Mouse (Mus musculus) MEL (cell line): ENCODE measurements around the gene A730049H05Rik. TPM values are rescaled to one million over a fixed set of nuclear protein-coding genes. Genes with fewer than 3 reads are reported as not detected.

ENCODE experiments used
- DNase-seq: peaks from one replicate; pipeline ENCODE4 v3.0.0; 2011; ENCODE audit warnings: low read depth, low spot score
- H3K27ac ChIP-seq: 2 replicates; pipeline ENCODE4 v1.5.1; 2012; ENCODE audit warnings: low read depth, mild to moderate bottlenecking, control low read depth, low read length, moderate library complexity; ENCODE audit not compliant: control insufficient read depth
- H3K27me3 ChIP-seq, 2 experiments: fragments of 150-350 bp in 1 of 2; sonication (generic) in 1 of 2; 2 replicates each; pipeline ENCODE4 v1.6.1; 2012; ENCODE audit warnings: low read length in 2 of 2, mild to moderate bottlenecking in 2 of 2, improper control_type of control experiment in 1 of 2, moderate library complexity in 1 of 2; ENCODE audit not compliant: insufficient read depth in 2 of 2, control insufficient read depth in 1 of 2
- H3K36me3 ChIP-seq, 2 experiments: 2 replicates each; pipeline ENCODE4 v1.6.1; 2012 to 2014; ENCODE audit warnings: low read length in 2 of 2, improper control_type of control experiment in 1 of 2, inconsistent platforms in 1 of 2, mild to moderate bottlenecking in 1 of 2; ENCODE audit not compliant: insufficient read depth in 2 of 2, control insufficient read depth in 1 of 2
- H3K4me1 ChIP-seq, 2 experiments: fragments of 150-350 bp in 1 of 2; sonication (generic) in 1 of 2; 2 replicates each; pipeline ENCODE4 v1.6.1; 2012; ENCODE audit warnings: low read length in 2 of 2, improper control_type of control experiment in 1 of 2, mild to moderate bottlenecking in 1 of 2; ENCODE audit not compliant: insufficient read depth in 2 of 2, control insufficient read depth in 1 of 2
- H3K4me3 ChIP-seq, 2 experiments: fragments of 150-350 bp in 1 of 2; sonication (generic) in 1 of 2; 2 replicates each; pipeline ENCODE4 v1.5.1; 2012; ENCODE audit warnings: low read depth in 2 of 2, low read length in 2 of 2, mild to moderate bottlenecking in 2 of 2, moderate library complexity in 2 of 2, control low read depth in 1 of 2, improper control_type of control experiment in 1 of 2; ENCODE audit not compliant: control insufficient read depth in 1 of 2, insufficient read depth in 1 of 2
- H3K79me2 ChIP-seq: 2 replicates; pipeline ENCODE4 v1.6.1; 2012; ENCODE audit warnings: mild to moderate bottlenecking, low read length, moderate library complexity; ENCODE audit not compliant: control insufficient read depth, poor library complexity, insufficient read depth
- H3K9ac ChIP-seq: 2 replicates; pipeline ENCODE4 v1.6.1; 2012; ENCODE audit warnings: low read depth, mild to moderate bottlenecking, control low read depth, low read length, moderate library complexity; ENCODE audit not compliant: control insufficient read depth, poor library complexity, severe bottlenecking
- H3K9me3 ChIP-seq: fragments of 150-350 bp; sonication (generic); replicated peaks from 2 replicates; pipeline ENCODE4 v1.6.1; 2012; ENCODE audit warnings: mild to moderate bottlenecking, low read length, improper control_type of control experiment, moderate library complexity; ENCODE audit not compliant: insufficient read depth
- BHLHE40 ChIP-seq: IDR thresholded peaks from 2 replicates; pipeline ENCODE4 v1.6.1; 2012; ENCODE audit warnings: low read depth, mild to moderate bottlenecking, inconsistent platforms, low read length, improper control_type of control experiment, borderline replicate concordance
- CHD1 ChIP-seq: IDR thresholded peaks from 2 replicates; pipeline ENCODE4 v1.6.1; 2012; ENCODE audit warnings: low read depth, mild to moderate bottlenecking, inconsistent platforms, low read length, improper control_type of control experiment
- CHD2 ChIP-seq: IDR thresholded peaks from 2 replicates; pipeline ENCODE4 v1.6.1; 2011; ENCODE audit warnings: low read length, improper control_type of control experiment
- EP300 ChIP-seq, 2 experiments: IDR thresholded peaks; 2 replicates each; pipeline ENCODE4 v1.6.1; 2011; ENCODE audit warnings: improper control_type of control experiment in 2 of 2, low read length in 2 of 2, low read depth in 1 of 2, mild to moderate bottlenecking in 1 of 2
- GABPA ChIP-seq: IDR thresholded peaks from 2 replicates; pipeline ENCODE4 v1.6.1; 2012; ENCODE audit warnings: low read depth, mild to moderate bottlenecking, inconsistent platforms, low read length, improper control_type of control experiment, moderate library complexity
- GATA1 ChIP-seq: IDR thresholded peaks from 2 replicates; pipeline ENCODE4 v1.6.1; 2011; ENCODE audit warnings: low read depth, low read length, improper control_type of control experiment
- KAT2A ChIP-seq: conservative IDR thresholded peaks from 2 replicates; pipeline ENCODE4 v1.6.1; 2012; ENCODE audit warnings: low read depth, low read length, improper control_type of control experiment, inconsistent platforms
- MAX ChIP-seq: IDR thresholded peaks from 2 replicates; pipeline ENCODE4 v1.6.1; 2011; ENCODE audit warnings: low read length, improper control_type of control experiment
- MAZ ChIP-seq: IDR thresholded peaks from 2 replicates; pipeline ENCODE4 v1.6.1; 2012; ENCODE audit warnings: low read depth, mild to moderate bottlenecking, inconsistent platforms, low read length, improper control_type of control experiment
- MEF2A ChIP-seq: IDR thresholded peaks from 2 replicates; pipeline ENCODE4 v1.6.1; 2014; ENCODE audit warnings: low read depth, mild to moderate bottlenecking, inconsistent platforms, low read length, improper control_type of control experiment; ENCODE audit not compliant: poor library complexity, insufficient replicate concordance, severe bottlenecking; ENCODE audit errors: extremely low read depth
- MYB ChIP-seq: IDR thresholded peaks from 2 replicates; pipeline ENCODE4 v1.6.1; 2011; ENCODE audit warnings: mild to moderate bottlenecking, low read depth, low read length, improper control_type of control experiment
- NRF1 ChIP-seq: IDR thresholded peaks from 2 replicates; pipeline ENCODE4 v1.6.1; 2014; ENCODE audit warnings: low read depth, mild to moderate bottlenecking, inconsistent platforms, low read length, improper control_type of control experiment, moderate library complexity; ENCODE audit not compliant: poor library complexity, insufficient read depth, severe bottlenecking
- POLR2AphosphoS2 ChIP-seq: IDR thresholded peaks from 2 replicates; pipeline ENCODE4 v1.6.1; 2011; ENCODE audit warnings: low read length, improper control_type of control experiment
- POLR2AphosphoS5 ChIP-seq: IDR thresholded peaks from 2 replicates; pipeline ENCODE4 v1.6.1; 2012; ENCODE audit warnings: low read depth, borderline replicate concordance, mild to moderate bottlenecking, inconsistent platforms, low read length, moderate library complexity, mixed read lengths
- RAD21 ChIP-seq: IDR thresholded peaks from 2 replicates; pipeline ENCODE4 v1.6.1; 2011; ENCODE audit warnings: mild to moderate bottlenecking, low read depth, low read length, improper control_type of control experiment
- RCOR1 ChIP-seq: IDR thresholded peaks from 2 replicates; pipeline ENCODE4 v1.6.1; 2012; ENCODE audit warnings: low read depth, mild to moderate bottlenecking, inconsistent platforms, low read length, improper control_type of control experiment
- SIN3A ChIP-seq: IDR thresholded peaks from 2 replicates; pipeline ENCODE4 v1.6.1; 2012; ENCODE audit warnings: low read length, improper control_type of control experiment, inconsistent platforms
- TAL1 ChIP-seq: IDR thresholded peaks from 2 replicates; pipeline ENCODE4 v1.6.1; 2012; ENCODE audit warnings: mild to moderate bottlenecking, inconsistent platforms, low read length, moderate library complexity, mixed read lengths
- UBTF ChIP-seq: IDR thresholded peaks from 2 replicates; pipeline ENCODE4 v1.6.1; 2012; ENCODE audit warnings: low read depth, mild to moderate bottlenecking, inconsistent platforms, low read length, improper control_type of control experiment, moderate library complexity, borderline replicate concordance; ENCODE audit not compliant: insufficient read depth
- ZC3H11A ChIP-seq: IDR thresholded peaks from 2 replicates; pipeline ENCODE4 v1.6.1; 2012; ENCODE audit warnings: low read depth, mild to moderate bottlenecking, inconsistent platforms, low read length, improper control_type of control experiment
- ZNF384 ChIP-seq: IDR thresholded peaks from 2 replicates; pipeline ENCODE4 v1.6.1; 2012; ENCODE audit warnings: low read depth, mild to moderate bottlenecking, inconsistent platforms, low read length, improper control_type of control experiment
- polyA plus RNA-seq, 2 experiments: library from polyadenylated mRNA; stranded (reverse) in 1 of 2; unstranded in 1 of 2; fragments of >175 nt in 1 of 2; fragments of >200 nt in 1 of 2; gene quantifications; 2 replicates each; pipeline versions ENCODE4 v1.2.1 to v1.2.4; 2012; ENCODE audit warnings: low replicate concordance in 2 of 2, low read depth in 1 of 2; ENCODE audit not compliant: insufficient read length in 2 of 2, insufficient read depth in 1 of 2, missing spikeins in 1 of 2
- total RNA-seq: library from RNA; depleted of rRNA; stranded (reverse); fragments of 300-350 nt; gene quantifications from 2 replicates; pipeline ENCODE4 v1.2.3, GENCODE M21; 2012

The A730049H05Rik gene
- total and polyA plus RNA-seq, 3 experiments = not detected

GRCm38 (mm10) chr6:92877236-92877635 is 61.0 kb downstream of the A730049H05Rik start:
- no peaks in the 10 kb centered on the region for H3K27me3 ChIP-seq
- H3K27ac ChIP-seq = no peak overlapping the region
- no peaks in the 10 kb centered on the region for H3K9me3 ChIP-seq
- H3K4me1 ChIP-seq = no peaks in the 10 kb centered on the region
- no peaks in the 10 kb centered on the region for H3K36me3 ChIP-seq
- TF ChIP-seq MAX (no peak), CHD1 (no peak), KAT2A (no peak), MAZ (no peak), SIN3A (no peak)
- TF ChIP-seq, all 39 proteins: peak for 0
- Histone ChIP-seq H3K79me2 (no peaks in the 10 kb centered on the region), H3K9ac (no peak overlapping the region), H3K4me3 (no peak overlapping the region)
- no peak for DNase-seq

DNA sequence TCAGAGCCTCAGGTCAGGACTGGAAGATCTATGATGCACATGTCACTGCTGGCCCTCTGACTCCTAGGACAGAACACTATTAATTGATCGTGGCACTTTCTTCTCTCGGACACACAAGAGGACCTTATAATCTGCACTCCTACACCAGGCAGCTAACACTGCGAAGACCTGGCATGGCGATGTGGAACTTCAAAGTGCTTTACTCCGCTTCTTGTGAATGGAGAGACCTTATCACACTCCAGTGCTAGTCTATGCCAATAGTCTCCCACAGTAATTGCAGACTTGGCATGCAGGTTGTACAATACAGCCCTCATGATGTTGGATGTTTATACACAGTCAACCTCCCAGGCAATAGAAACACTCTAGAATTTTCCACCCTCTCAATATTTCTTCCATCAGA is 62.5 kb downstream of the A730049H05Rik start:
- Histone ChIP-seq H3K27me3 (no peaks in the 10 kb centered on the region), H3K4me3 (no peak overlapping the region), H3K27ac (no peak overlapping the region), H3K4me1 (no peaks in the 10 kb centered on the region), H3K36me3 (no peaks in the 10 kb centered on the region), H3K79me2 (no peaks in the 10 kb centered on the region), H3K9ac (no peak overlapping the region), H3K9me3 (no peaks in the 10 kb centered on the region)
- TF ChIP-seq ZC3H11A (no peak), MYB (no peak), EP300 (IDR thresholded peaks at IDR 0.05; ENCODE audit: low read depth in 1 of 2, low read length in 2 of 2) (no peak)
- DNase-seq = no peak

DNA sequence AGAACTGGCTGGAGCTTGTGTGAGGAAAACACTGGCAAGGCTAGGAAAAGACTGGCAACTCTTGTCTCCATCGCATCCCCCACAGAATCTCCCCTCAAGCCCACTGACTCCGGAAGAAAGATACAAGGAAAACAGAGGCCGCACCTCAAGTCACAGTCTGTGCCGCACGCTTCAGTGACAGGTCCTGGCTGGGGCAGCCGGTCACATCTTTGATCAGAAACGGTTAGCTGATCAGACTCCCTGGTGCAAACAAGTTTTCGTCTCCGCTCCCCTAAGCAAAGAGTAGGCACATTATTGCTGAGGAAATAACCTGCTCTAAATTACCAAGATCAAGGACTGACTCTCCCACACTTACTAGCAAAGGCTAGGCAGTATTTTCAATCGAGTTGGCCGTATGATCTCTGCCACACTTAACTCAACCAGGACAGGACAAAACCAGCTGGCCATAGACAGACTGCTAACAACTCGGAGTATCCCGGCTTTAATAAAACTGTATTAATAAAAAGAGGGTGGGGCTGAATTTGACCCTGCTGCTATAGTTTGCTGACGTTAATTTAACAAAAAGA is 63.5 kb downstream of the A730049H05Rik start:
- H3K4me1 ChIP-seq = no peaks in the 10 kb centered on the region
- no peaks in the 10 kb centered on the region for H3K36me3 ChIP-seq
- no peak for DNase-seq
- no peak overlapping the region for H3K27ac ChIP-seq
- no peak overlapping the region for H3K9ac ChIP-seq
- H3K4me3 ChIP-seq = no peak overlapping the region
- no peaks in the 10 kb centered on the region for H3K27me3 ChIP-seq
- no peaks in the 10 kb centered on the region for H3K9me3 ChIP-seq
- no peak for TF ChIP-seq RAD21
- TF ChIP-seq TAL1 = no peak
- no peak for TF ChIP-seq GABPA
- TF ChIP-seq BHLHE40 = no peak
- TF ChIP-seq MAX = no peak
- no peak for TF ChIP-seq GATA1
- no peak for TF ChIP-seq NRF1
- TF ChIP-seq CHD2 = no peak
- TF ChIP-seq ZNF384 = no peak
- no peak for TF ChIP-seq UBTF
- no peak for TF ChIP-seq POLR2AphosphoS5
- no peak for TF ChIP-seq CHD1
- no peak for TF ChIP-seq POLR2AphosphoS2
- TF ChIP-seq MEF2A = no peak
- no peak for TF ChIP-seq RCOR1
- H3K79me2 ChIP-seq = no peaks in the 10 kb centered on the region
